Mouse (Mus musculus): Measurements from ENCODE around the gene Drc3. TPM values are rescaled to one million over a fixed set of nuclear protein-coding genes. Genes with fewer than 3 reads are reported as not detected.
"Not testable (repeated sequence)": the region's sequence is repeated elsewhere in the genome, so short reads cannot be mapped to it uniquely, and the experiment has no call there.

Gene Drc3
- polyA plus RNA-seq, 1 experiment from 2014 or later: 1.3 TPM

DNA sequence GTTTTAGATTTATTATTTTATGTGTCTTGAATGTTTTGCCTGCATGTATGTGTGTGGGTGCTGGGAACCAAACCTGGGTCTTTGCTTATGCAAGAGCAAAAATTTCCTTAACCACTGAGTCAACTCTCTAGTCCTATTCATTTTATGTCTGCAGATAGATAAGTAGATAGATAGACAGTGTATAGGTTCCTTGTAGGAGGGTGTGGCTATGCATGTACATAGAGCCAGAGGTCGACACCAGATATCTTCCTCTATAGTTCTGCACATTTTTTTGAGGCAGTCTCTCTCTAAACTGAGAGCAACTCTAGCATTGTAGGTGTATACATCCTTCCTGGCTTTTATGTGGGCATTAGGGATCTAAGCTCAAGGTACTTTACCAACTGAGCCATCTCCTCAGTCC is 82.0 kb downstream of the Drc3 start:
- Histone ChIP-seq H3K36me3 (ENCODE audit: control insufficient read depth, insufficient read depth, low read length) (peaks cover 22% of the 10 kb centered on the region), H3K27me3 (replicated peaks; ENCODE audit: control insufficient read depth, insufficient read depth, low read length) (no peaks in the 10 kb centered on the region), H3K4me2 (no peak overlapping the region), H3K4me1 (replicated peaks; ENCODE audit: control insufficient read depth, insufficient read depth, low read length) (no peaks in the 10 kb centered on the region; the same call in 1 of the 2 replicates), H3K27ac (ENCODE audit: low read depth, low read length) (no peak overlapping the region), H3K9ac (ENCODE audit: low read depth, low read length) (no peak overlapping the region), H3K4me3 (ENCODE audit: low read depth, low read length) (no peak overlapping the region), H3K9me3 (ENCODE audit: control insufficient read depth, low read length) (no peaks in the 10 kb centered on the region)
- no peak for ATAC-seq (replicated peaks; ENCODE audit: low FRiP score)
- WGBS: 67% methylated on average over 1 of the region's 1 CpGs
- no peak for DNase-seq (ENCODE audit: low spot score)

DNA sequence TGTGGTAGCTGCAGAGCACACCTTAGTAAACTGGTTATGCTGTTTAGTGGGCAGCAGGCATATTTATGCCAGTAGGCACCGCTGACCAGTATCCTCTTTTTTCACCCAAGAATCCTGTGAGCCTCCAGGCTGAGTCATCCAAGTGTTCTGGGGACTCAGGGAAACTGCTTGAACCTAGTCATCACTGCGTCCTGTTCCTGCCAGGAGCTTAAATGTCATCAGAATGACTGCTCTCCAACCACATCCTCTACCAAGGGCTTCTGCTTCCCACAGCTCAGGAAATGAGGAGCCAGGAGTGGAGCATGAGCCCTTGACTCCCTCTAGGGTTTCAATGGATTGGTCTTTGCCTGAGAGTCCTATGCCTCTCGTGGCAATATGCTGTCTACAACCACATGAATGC is 83.5 kb downstream of the Drc3 start:
- ATAC-seq (replicated peaks; ENCODE audit: low FRiP score) (no peak), DNase-seq (ENCODE audit: low spot score) (no peak)
- H3K4me3 ChIP-seq (ENCODE audit: low read depth, low read length): no peak overlapping the region
- no peaks in the 10 kb centered on the region for H3K27me3 ChIP-seq (replicated peaks; ENCODE audit: control insufficient read depth, insufficient read depth, low read length)
- H3K4me1 ChIP-seq (replicated peaks; ENCODE audit: control insufficient read depth, insufficient read depth, low read length): no peaks in the 10 kb centered on the region; the same call in 1 of the 2 replicates
- no peak overlapping the region for H3K27ac ChIP-seq (ENCODE audit: low read depth, low read length)
- no peak overlapping the region for H3K9ac ChIP-seq (ENCODE audit: low read depth, low read length)
- 70% methylated on average over 3 of the region's 3 CpGs for WGBS
- H3K36me3 ChIP-seq (ENCODE audit: control insufficient read depth, insufficient read depth, low read length): peaks cover 20% of the 10 kb centered on the region
- H3K4me2 ChIP-seq: no peak overlapping the region
- no peaks in the 10 kb centered on the region for H3K9me3 ChIP-seq (ENCODE audit: control insufficient read depth, low read length)

DNA sequence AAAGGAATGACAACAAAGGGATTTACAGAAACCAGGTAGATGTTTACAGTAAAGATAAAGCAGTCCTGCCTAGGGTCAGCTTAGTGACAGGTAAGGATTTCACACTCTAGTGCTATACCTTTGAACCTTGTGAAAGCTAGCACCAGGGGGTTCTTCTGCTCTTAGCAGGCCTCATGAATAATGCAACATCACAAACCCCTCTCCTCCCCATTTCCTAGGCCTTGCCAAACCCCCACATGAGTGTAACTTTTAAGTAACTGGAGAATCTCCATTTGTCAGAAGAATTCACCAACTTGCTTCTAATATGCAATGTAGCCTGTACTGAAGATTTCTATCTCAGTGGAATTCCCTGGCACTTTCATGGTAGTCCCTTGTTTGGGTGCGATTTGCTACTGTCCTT is 86.5 kb downstream of the Drc3 start:
- not testable (repeated sequence) for H3K4me1 ChIP-seq (replicated peaks; ENCODE audit: control insufficient read depth, insufficient read depth, low read length); H3K27ac ChIP-seq (ENCODE audit: low read depth, low read length); H3K9me3 ChIP-seq (ENCODE audit: control insufficient read depth, low read length); DNase-seq (ENCODE audit: low spot score); H3K27me3 ChIP-seq (replicated peaks; ENCODE audit: control insufficient read depth, insufficient read depth, low read length); ATAC-seq (replicated peaks; ENCODE audit: low FRiP score); H3K4me3 ChIP-seq (ENCODE audit: low read depth, low read length); H3K4me2 ChIP-seq; H3K9ac ChIP-seq (ENCODE audit: low read depth, low read length)
- H3K36me3 ChIP-seq (ENCODE audit: control insufficient read depth, insufficient read depth, low read length): peaks cover 11% of the 10 kb centered on the region
- WGBS: 41% methylated on average over 1 of the region's 1 CpGs

DNA sequence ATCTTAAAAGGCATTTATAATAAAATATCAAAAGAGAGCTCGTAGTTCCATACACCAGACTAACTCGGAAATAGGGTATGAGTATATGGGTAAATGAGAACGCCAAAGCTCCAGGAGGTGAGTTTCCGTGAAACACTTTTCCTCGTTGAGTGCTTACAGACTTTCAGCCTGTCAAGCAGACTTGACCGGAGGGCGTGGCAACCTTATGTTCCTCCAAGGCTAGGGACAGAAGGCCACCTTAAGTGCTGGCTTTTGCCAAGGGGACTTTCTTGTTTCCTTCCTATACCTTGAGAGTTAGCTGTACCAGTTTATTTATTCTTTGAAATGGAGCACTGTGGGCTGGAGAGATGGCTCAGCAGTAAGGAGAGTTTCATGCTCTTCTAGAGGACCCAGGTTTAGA is 87.0 kb downstream of the Drc3 start:
- Histone ChIP-seq H3K27ac (ENCODE audit: low read depth, low read length) (no peak overlapping the region), H3K4me2 (no peak overlapping the region), H3K36me3 (ENCODE audit: control insufficient read depth, insufficient read depth, low read length) (peaks cover 7% of the 10 kb centered on the region), H3K4me3 (ENCODE audit: low read depth, low read length) (no peak overlapping the region), H3K9me3 (ENCODE audit: control insufficient read depth, low read length) (no peaks in the 10 kb centered on the region), H3K27me3 (replicated peaks; ENCODE audit: control insufficient read depth, insufficient read depth, low read length) (no peaks in the 10 kb centered on the region), H3K4me1 (replicated peaks; ENCODE audit: control insufficient read depth, insufficient read depth, low read length) (no peaks in the 10 kb centered on the region), H3K9ac (ENCODE audit: low read depth, low read length) (no peak overlapping the region)
- WGBS: 60% methylated on average over 7 of the region's 7 CpGs
- no peak for ATAC-seq (replicated peaks; ENCODE audit: low FRiP score)
- no peak for DNase-seq (ENCODE audit: low spot score)

GRCm38 (mm10) chr11:60442896-60443295 is 89.8 kb downstream of the Drc3 start:
- WGBS: 85% methylated on average over 6 of the region's 6 CpGs
- Histone ChIP-seq H3K27ac (ENCODE audit: low read depth, low read length) (no peak overlapping the region), H3K27me3 (replicated peaks; ENCODE audit: control insufficient read depth, insufficient read depth, low read length) (no peaks in the 10 kb centered on the region), H3K4me2 (no peak overlapping the region), H3K4me3 (ENCODE audit: low read depth, low read length) (no peak overlapping the region), H3K4me1 (replicated peaks; ENCODE audit: control insufficient read depth, insufficient read depth, low read length) (no peaks in the 10 kb centered on the region), H3K9me3 (ENCODE audit: control insufficient read depth, low read length) (no peaks in the 10 kb centered on the region), H3K9ac (ENCODE audit: low read depth, low read length) (no peak overlapping the region), H3K36me3 (ENCODE audit: control insufficient read depth, insufficient read depth, low read length) (peaks cover 6% of the 10 kb centered on the region)
- DNase-seq (ENCODE audit: low spot score) (no peak), ATAC-seq (replicated peaks; ENCODE audit: low FRiP score) (no peak)

Other genes starting within 250 kb of the Drc3 start
- 18.6 and 24.2 TPM in 2 replicates for gene Rai1, start 248.3 kb upstream of the Drc3 start, polyA plus RNA-seq (2014; fragmentation: Nextera tagmentation; extraction: Ambion mirVana)
- gene Srebf1, start 130.7 kb upstream of the Drc3 start, polyA plus RNA-seq (2014; fragmentation: Nextera tagmentation; extraction: Ambion mirVana): 78.2 and 78.7 TPM in 2 replicates
- 12.6 and 12.8 TPM in 2 replicates for gene Tom1l2, start 424 bp upstream of the Drc3 start, polyA plus RNA-seq (2014; fragmentation: Nextera tagmentation; extraction: Ambion mirVana)
- 24.7 and 28.5 TPM in 2 replicates for gene Gid4, start 63.8 kb downstream of the Drc3 start, polyA plus RNA-seq (2014; fragmentation: Nextera tagmentation; extraction: Ambion mirVana)
- gene Atpaf2, start 65.1 kb downstream of the Drc3 start, polyA plus RNA-seq (2014; fragmentation: Nextera tagmentation; extraction: Ambion mirVana): 70.2 and 70.6 TPM in 2 replicates
- gene Drg2, start 101.3 kb downstream of the Drc3 start, polyA plus RNA-seq (2014; fragmentation: Nextera tagmentation; extraction: Ambion mirVana): 98.5 and 105 TPM in 2 replicates
- 0.34 and 0.52 TPM in 2 replicates for gene Myo15, start 116.0 kb downstream of the Drc3 start, polyA plus RNA-seq (2014; fragmentation: Nextera tagmentation; extraction: Ambion mirVana)
- gene Alkbh5, start 183.1 kb downstream of the Drc3 start, polyA plus RNA-seq (2014; fragmentation: Nextera tagmentation; extraction: Ambion mirVana): 37.7 and 38.5 TPM in 2 replicates